Mouse (Mus musculus): ENCODE measurements at regions not wholly inside any gene's neighbourhood (a gene's known extent, or its start where the extent isn't known, plus 50 kb on each side); places are given as distances from the start of the nearest gene placed in this dataset.

GRCm38 (mm10) chr19:27627626-27628025 is 198.0 kb upstream of the Pum3 start:
- TF ChIP-seq SMC3 (IDR thresholded peaks at IDR 0.05; ENCODE audit: low read depth, low read length) (no peak), ETS1 (conservative IDR thresholded peaks at IDR 0.05; ENCODE audit: low read depth, low read length) (no peak), CHD1 (IDR thresholded peaks at IDR 0.05; ENCODE audit: low read depth, low read length) (no peak), POLR2A (IDR thresholded peaks at IDR 0.05; ENCODE audit: low read depth, low read length) (no peak), NRF1 (IDR thresholded peaks at IDR 0.05; ENCODE audit: low read depth, low read length) (no peak), TCF12 (IDR thresholded peaks at IDR 0.05; ENCODE audit: low read depth, low read length) (no peak)

Data from CH12.LX (cell line).